Mouse (Mus musculus): Measurements from ENCODE around the gene Gpi1. TPM values are rescaled to one million over a fixed set of nuclear protein-coding genes. Genes with fewer than 3 reads are reported as not detected.

The Gpi1 gene
- total RNA-seq, 2 experiments from 2014 or later = 773 TPM

GRCm38 (mm10) chr7:34246870-34247499, 16.8 kb upstream of the Gpi1 start:
- no peak for TF ChIP-seq CTCF (conservative IDR thresholded peaks at IDR 0.05)
- Histone ChIP-seq H3K27ac (no peak overlapping the region), H3K4me3 (no peak overlapping the region)
- no peak for DNase-seq (ENCODE audit: low spot score in 2 of 2)

- Histone ChIP-seq H3K27ac (peak overlapping the region; percentile 32), H3K4me3 (no peak overlapping the region; the same call in 1 of the 2 replicates)
- peak; percentile 42 to 50 for DNase-seq (ENCODE audit: low spot score in 2 of 2)
- peak; percentile 54 for TF ChIP-seq CTCF (conservative IDR thresholded peaks at IDR 0.05)
Measured at GRCm38 (mm10) chr7:34242176-34242575, 12.0 kb upstream of the Gpi1 start.

GRCm38 (mm10) chr7:34238086-34238485, 8.0 kb upstream of the Gpi1 start:
- TF ChIP-seq CTCF (conservative IDR thresholded peaks at IDR 0.05) = no peak
- DNase-seq (ENCODE audit: low spot score in 2 of 2) = no peak
- H3K4me3 ChIP-seq = no peak overlapping the region
- H3K27ac ChIP-seq = no peak overlapping the region

- Histone ChIP-seq H3K27ac (no peak overlapping the region), H3K4me3 (no peak overlapping the region)
- TF ChIP-seq CTCF (conservative IDR thresholded peaks at IDR 0.05) = peak; percentile 21; the same call in 1 of the 2 replicates
- DNase-seq (ENCODE audit: low spot score in 2 of 2) = no peak
Measured at GRCm38 (mm10) chr7:34235602-34236001, 5.5 kb upstream of the Gpi1 start.

- peak overlapping the region; percentile 99 for H3K27ac ChIP-seq
- DNase-seq (ENCODE audit: low spot score in 2 of 2) = no peak
- TF ChIP-seq CTCF (conservative IDR thresholded peaks at IDR 0.05) = no peak
- peak overlapping the region; percentile 67 for H3K4me3 ChIP-seq
Measured at GRCm38 (mm10) chr7:34234610-34235561, 4.8 kb upstream of the Gpi1 start.

- no peak for TF ChIP-seq CTCF (conservative IDR thresholded peaks at IDR 0.05)
- DNase-seq (ENCODE audit: low spot score in 2 of 2) = peak; percentile 99 to 100
- H3K4me3 ChIP-seq = peak overlapping the region; percentile 67
- peak overlapping the region; percentile 99 for H3K27ac ChIP-seq
Measured at GRCm38 (mm10) chr7:34233909-34234609, 3.9 kb upstream of the Gpi1 start.

GRCm38 (mm10) chr7:34232785-34233725, 2.9 kb upstream of the Gpi1 start:
- no peak for DNase-seq (ENCODE audit: low spot score in 2 of 2)
- peak overlapping the region; percentile 99 for H3K27ac ChIP-seq
- peak overlapping the region; percentile 67 for H3K4me3 ChIP-seq
- TF ChIP-seq CTCF (conservative IDR thresholded peaks at IDR 0.05) = no peak

- peak; percentile 53 to 64 for DNase-seq (ENCODE audit: low spot score in 2 of 2)
- Histone ChIP-seq H3K27ac (peak overlapping the region; percentile 94), H3K4me3 (peak overlapping the region; percentile 83)
- no peak for TF ChIP-seq CTCF (conservative IDR thresholded peaks at IDR 0.05)
Measured at GRCm38 (mm10) chr7:34229691-34230111, 435 bp downstream of the Gpi1 start.

- peak overlapping the region; percentile 83 for H3K4me3 ChIP-seq
- DNase-seq (ENCODE audit: low spot score in 2 of 2) = no peak
- peak overlapping the region; percentile 94 for H3K27ac ChIP-seq
- TF ChIP-seq CTCF (conservative IDR thresholded peaks at IDR 0.05) = no peak
Measured at GRCm38 (mm10) chr7:34229153-34229552, 983 bp downstream of the Gpi1 start.

- no peak for DNase-seq (ENCODE audit: low spot score in 2 of 2)
- TF ChIP-seq CTCF (conservative IDR thresholded peaks at IDR 0.05) = no peak
- peak overlapping the region; percentile 46 for H3K4me3 ChIP-seq
- H3K27ac ChIP-seq = no peak overlapping the region
Measured at GRCm38 (mm10) chr7:34228641-34229040, 1.5 kb downstream of the Gpi1 start.

GRCm38 (mm10) chr7:34226846-34227245, 3.3 kb downstream of the Gpi1 start:
- peak; percentile 57 for TF ChIP-seq CTCF (conservative IDR thresholded peaks at IDR 0.05)
- no peak for DNase-seq (ENCODE audit: low spot score in 2 of 2)
- Histone ChIP-seq H3K4me3 (peak overlapping the region; percentile 14; the same call in 1 of the 2 replicates), H3K27ac (no peak overlapping the region)

GRCm38 (mm10) chr7:34226086-34226485, 4.0 kb downstream of the Gpi1 start:
- 0 out of 2 replicates have a peak overlapping the region, but pooled peaks have one; percentile 32 for H3K27ac ChIP-seq
- no peak for DNase-seq (ENCODE audit: low spot score in 2 of 2)
- TF ChIP-seq CTCF (conservative IDR thresholded peaks at IDR 0.05) = no peak
- H3K4me3 ChIP-seq = peak overlapping the region; percentile 14; the same call in 1 of the 2 replicates
